Mouse (Mus musculus): ENCODE measurements around the gene Hspa8. TPM values are rescaled to one million over a fixed set of nuclear protein-coding genes. Genes with fewer than 3 reads are reported as not detected.

Hspa8 gene
- polyA plus RNA-seq, 1 experiment, result 2,969 TPM

- no peak overlapping the region for H3K27ac ChIP-seq (ENCODE audit: control insufficient read depth, insufficient read depth, low read length)
- H3K36me3 ChIP-seq (ENCODE audit: control insufficient read depth, insufficient read depth, low read length), result no peaks in the 10 kb centered on the region
- WGBS, result 84% methylated on average over 1 of the region's 1 CpGs
- no peak for DNase-seq
- no peaks in the 10 kb centered on the region for H3K4me1 ChIP-seq (replicated peaks; ENCODE audit: control insufficient read depth, insufficient read depth, low read length)
- TF ChIP-seq CTCF (IDR thresholded peaks at IDR 0.05; ENCODE audit: borderline replicate concordance, control insufficient read depth, extremely low read depth, insufficient read depth, low read length, poor library complexity) (no peak), POLR2A (IDR thresholded peaks at IDR 0.05; ENCODE audit: control insufficient read depth, extremely low read depth, insufficient read depth, low read length, poor library complexity) (no peak)
- H3K27me3 ChIP-seq (ENCODE audit: control insufficient read depth, insufficient read depth, low read length), result no peaks in the 10 kb centered on the region
- no peak overlapping the region for H3K4me3 ChIP-seq (ENCODE audit: control insufficient read depth, insufficient read depth, low read length)
Measured at GRCm38 (mm10) chr9:40776044-40776443, 24.7 kb upstream of the Hspa8 start.

- no peak overlapping the region for H3K27ac ChIP-seq (ENCODE audit: control insufficient read depth, insufficient read depth, low read length)
- no peak for DNase-seq
- 0 out of 2 replicates have a peak, but pooled peaks cover 3% of the 10 kb centered on the region for H3K4me1 ChIP-seq (replicated peaks; ENCODE audit: control insufficient read depth, insufficient read depth, low read length)
- 86% methylated on average over 11 of the region's 11 CpGs for WGBS
- no peaks in the 10 kb centered on the region for H3K27me3 ChIP-seq (ENCODE audit: control insufficient read depth, insufficient read depth, low read length)
- TF ChIP-seq POLR2A (IDR thresholded peaks at IDR 0.05; ENCODE audit: control insufficient read depth, extremely low read depth, insufficient read depth, low read length, poor library complexity), result no peak
- no peaks in the 10 kb centered on the region for H3K36me3 ChIP-seq (ENCODE audit: control insufficient read depth, insufficient read depth, low read length)
- H3K4me3 ChIP-seq (ENCODE audit: control insufficient read depth, insufficient read depth, low read length), result no peak overlapping the region
Measured at GRCm38 (mm10) chr9:40776459-40777248, 24.1 kb upstream of the Hspa8 start.

GRCm38 (mm10) chr9:40780111-40780510, 20.7 kb upstream of the Hspa8 start:
- Histone ChIP-seq H3K36me3 (ENCODE audit: control insufficient read depth, insufficient read depth, low read length) (no peaks in the 10 kb centered on the region), H3K4me3 (ENCODE audit: control insufficient read depth, insufficient read depth, low read length) (no peak overlapping the region), H3K27me3 (ENCODE audit: control insufficient read depth, insufficient read depth, low read length) (no peaks in the 10 kb centered on the region), H3K27ac (ENCODE audit: control insufficient read depth, insufficient read depth, low read length) (no peak overlapping the region), H3K4me1 (replicated peaks; ENCODE audit: control insufficient read depth, insufficient read depth, low read length) (peaks cover 15% of the 10 kb centered on the region)
- no peak for DNase-seq
- WGBS, result 91% methylated on average over 3 of the region's 3 CpGs
- TF ChIP-seq POLR2A (IDR thresholded peaks at IDR 0.05; ENCODE audit: control insufficient read depth, extremely low read depth, insufficient read depth, low read length, poor library complexity), result no peak
- TF ChIP-seq CTCF (IDR thresholded peaks at IDR 0.05; ENCODE audit: borderline replicate concordance, control insufficient read depth, extremely low read depth, insufficient read depth, low read length, poor library complexity), result no peak

GRCm38 (mm10) chr9:40780892-40781725, 19.7 kb upstream of the Hspa8 start:
- H3K4me3 ChIP-seq (ENCODE audit: control insufficient read depth, insufficient read depth, low read length), result no peak overlapping the region
- no peak for TF ChIP-seq POLR2A (IDR thresholded peaks at IDR 0.05; ENCODE audit: control insufficient read depth, extremely low read depth, insufficient read depth, low read length, poor library complexity)
- no peak for TF ChIP-seq CTCF (IDR thresholded peaks at IDR 0.05; ENCODE audit: borderline replicate concordance, control insufficient read depth, extremely low read depth, insufficient read depth, low read length, poor library complexity)
- 94% methylated on average over 11 of the region's 11 CpGs for WGBS
- DNase-seq, result no peak
- no peaks in the 10 kb centered on the region for H3K36me3 ChIP-seq (ENCODE audit: control insufficient read depth, insufficient read depth, low read length)
- no peak overlapping the region for H3K27ac ChIP-seq (ENCODE audit: control insufficient read depth, insufficient read depth, low read length)
- peaks cover 15% of the 10 kb centered on the region for H3K4me1 ChIP-seq (replicated peaks; ENCODE audit: control insufficient read depth, insufficient read depth, low read length)
- no peaks in the 10 kb centered on the region for H3K27me3 ChIP-seq (ENCODE audit: control insufficient read depth, insufficient read depth, low read length)

- H3K27ac ChIP-seq (ENCODE audit: control insufficient read depth, insufficient read depth, low read length), result no peak overlapping the region
- H3K27me3 ChIP-seq (ENCODE audit: control insufficient read depth, insufficient read depth, low read length), result no peaks in the 10 kb centered on the region
- peak; percentile 31 for DNase-seq
- H3K4me3 ChIP-seq (ENCODE audit: control insufficient read depth, insufficient read depth, low read length), result peak overlapping the region; percentile 36
- no peaks in the 10 kb centered on the region for H3K36me3 ChIP-seq (ENCODE audit: control insufficient read depth, insufficient read depth, low read length)
- 11% methylated on average over 26 of the region's 26 CpGs for WGBS
- TF ChIP-seq CTCF (IDR thresholded peaks at IDR 0.05; ENCODE audit: borderline replicate concordance, control insufficient read depth, extremely low read depth, insufficient read depth, low read length, poor library complexity), result no peak
- TF ChIP-seq POLR2A (IDR thresholded peaks at IDR 0.05; ENCODE audit: control insufficient read depth, extremely low read depth, insufficient read depth, low read length, poor library complexity), result no peak
- peaks cover 15% of the 10 kb centered on the region for H3K4me1 ChIP-seq (replicated peaks; ENCODE audit: control insufficient read depth, insufficient read depth, low read length)
Measured at GRCm38 (mm10) chr9:40781726-40782581, 18.8 kb upstream of the Hspa8 start.
